Mouse (Mus musculus) hindbrain, postnatal 0 days (tissue): ENCODE results near the gene Hlcs. TPM values are rescaled to one million over a fixed set of nuclear protein-coding genes. Genes with fewer than 3 reads are reported as not detected.

Source experiments
- ATAC-seq: fragments of 200-750 bp; cut with Nextera tagmentation; 2 replicates; pipeline ENCODE4 v1.8.0; 2017; ENCODE audit warnings: mild to moderate bottlenecking, moderate TSS enrichment, moderate library complexity
- DNase-seq: peaks from one replicate; pipeline ENCODE4 v3.0.0-alpha.2; 2015; ENCODE audit warnings: low spot score
- H3K27ac ChIP-seq: fragments of 300-500 bp; sonication (generic); 2 replicates; pipeline ENCODE4 v1.5.1; 2014; ENCODE audit warnings: mild to moderate bottlenecking
- H3K27me3 ChIP-seq: fragments of 300-500 bp; sonication (generic); 2 replicates; pipeline ENCODE4 v1.6.1; 2014; ENCODE audit warnings: low read length, mixed read lengths; ENCODE audit not compliant: insufficient read depth
- H3K36me3 ChIP-seq: fragments of 300-500 bp; sonication (generic); 2 replicates; pipeline ENCODE4 v1.6.1; 2014; ENCODE audit warnings: low read length, mixed read lengths; ENCODE audit not compliant: insufficient read depth
- H3K4me1 ChIP-seq: fragments of 300-500 bp; sonication (generic); 2 replicates; pipeline ENCODE4 v1.6.1; 2014; ENCODE audit warnings: antibody characterized with exemption, low read length, mixed read lengths; ENCODE audit not compliant: insufficient read depth
- H3K4me2 ChIP-seq: fragments of 300-500 bp; sonication (generic); 2 replicates; pipeline ENCODE4 v1.6.1; 2014; ENCODE audit warnings: low read depth, mild to moderate bottlenecking, low read length, moderate library complexity, mixed read lengths
- H3K4me3 ChIP-seq: fragments of 300-500 bp; sonication (generic); 2 replicates; pipeline ENCODE4 v1.5.1; 2014; ENCODE audit warnings: low read length
- H3K9ac ChIP-seq: fragments of 300-500 bp; sonication (generic); replicated peaks from 2 replicates; pipeline ENCODE4 v1.6.1; 2014; ENCODE audit warnings: mild to moderate bottlenecking, low read length, moderate library complexity, mixed read lengths
- H3K9me3 ChIP-seq: fragments of 300-500 bp; sonication (generic); 2 replicates; pipeline ENCODE4 v1.6.1; 2016; ENCODE audit warnings: low read length, mixed read lengths
- CTCF ChIP-seq: IDR thresholded peaks from 2 replicates; pipeline ENCODE4 v1.5.1; 2016; ENCODE audit warnings: antibody characterized with exemption, control low read depth, low read depth
- WGBS: fragments of 180-500 bp; shearing (Covaris S2); extraction: QIAGEN DNeasy Blood & Tissue Kit; methylation state at CpG from one replicate; pipeline ENCODE4 v1.1.7; 2014; 5-methylcytosine and 5-hydroxymethylcytosine counted together
- polyA plus RNA-seq: library from polyadenylated mRNA; unstranded; fragments of >200 nt; fragmentation: Nextera tagmentation; extraction: Ambion mirVana; gene quantifications from 2 replicates; pipeline ENCODE4 v1.2.1, GENCODE M21; 2015
- total RNA-seq: library from RNA; depleted of rRNA; stranded (reverse); fragments of >200 nt; gene quantifications from 2 replicates; pipeline ENCODE4 v1.2.3, GENCODE M21; 2014

Gene Hlcs
- total and polyA plus RNA-seq, 2 experiments from 2014 or later: 7.3 to 8.1 TPM

DNA sequence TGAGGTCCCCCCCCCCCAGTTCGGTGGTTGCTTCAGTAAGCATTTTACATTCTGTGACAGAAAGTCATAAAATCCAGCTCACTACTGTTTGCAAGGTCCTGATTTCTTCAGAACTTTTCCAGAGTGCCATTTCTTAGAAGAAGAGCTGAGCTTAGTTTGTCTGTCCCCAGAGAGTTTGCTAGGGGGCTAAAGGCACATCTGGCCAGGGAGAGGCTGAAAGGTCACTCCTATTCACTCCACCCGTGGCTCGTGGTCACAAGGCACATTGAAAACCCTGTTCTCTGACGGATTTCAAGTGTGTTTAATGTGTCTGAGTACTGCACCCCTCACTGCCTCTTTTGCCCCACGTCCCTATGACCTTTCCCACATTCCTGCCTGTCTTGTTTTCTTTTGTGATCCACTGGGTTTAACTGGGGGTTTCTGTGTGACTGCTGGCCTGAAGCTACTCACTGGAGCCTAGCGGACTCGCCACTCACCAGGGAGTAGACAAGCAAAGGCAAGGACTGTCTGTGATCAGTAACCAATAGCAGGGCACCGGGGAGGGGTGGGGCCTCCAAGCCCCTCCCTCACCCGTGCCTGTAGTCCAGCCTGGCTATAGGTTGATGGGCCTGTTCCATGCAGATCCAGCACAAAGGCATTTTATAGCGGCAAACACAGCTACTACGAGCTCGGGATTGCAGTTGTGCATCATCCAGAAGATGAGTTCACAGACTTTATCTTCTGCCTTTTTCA lies 215.5 kb downstream of the Hlcs start:
- Histone ChIP-seq H3K9ac (no peak overlapping the region), H3K4me1 (no peaks in the 10 kb centered on the region), H3K36me3 (no peaks in the 10 kb centered on the region), H3K4me2 (no peak overlapping the region), H3K27ac (no peak overlapping the region), H3K9me3 (no peaks in the 10 kb centered on the region), H3K27me3 (peaks cover 66% of the 10 kb centered on the region), H3K4me3 (no peak overlapping the region)
- DNase-seq: no peak
- WGBS: 6% methylated on average over 12 of the region's 12 CpGs
- ATAC-seq: no peak
- no peak for TF ChIP-seq CTCF

GRCm38 (mm10) chr16:94096479-94096878 lies 216.9 kb downstream of the Hlcs start:
- peaks cover 78% of the 10 kb centered on the region for H3K27me3 ChIP-seq
- H3K36me3 ChIP-seq: no peaks in the 10 kb centered on the region
- DNase-seq (no peak), ATAC-seq (no peak)
- H3K4me1 ChIP-seq: no peaks in the 10 kb centered on the region
- H3K4me2 ChIP-seq: no peak overlapping the region
- H3K9ac ChIP-seq: no peak overlapping the region
- H3K9me3 ChIP-seq: no peaks in the 10 kb centered on the region
- H3K27ac ChIP-seq: no peak overlapping the region
- no peak for TF ChIP-seq CTCF
- no peak overlapping the region for H3K4me3 ChIP-seq
- 2% methylated on average over 14 of the region's 14 CpGs for WGBS

DNA sequence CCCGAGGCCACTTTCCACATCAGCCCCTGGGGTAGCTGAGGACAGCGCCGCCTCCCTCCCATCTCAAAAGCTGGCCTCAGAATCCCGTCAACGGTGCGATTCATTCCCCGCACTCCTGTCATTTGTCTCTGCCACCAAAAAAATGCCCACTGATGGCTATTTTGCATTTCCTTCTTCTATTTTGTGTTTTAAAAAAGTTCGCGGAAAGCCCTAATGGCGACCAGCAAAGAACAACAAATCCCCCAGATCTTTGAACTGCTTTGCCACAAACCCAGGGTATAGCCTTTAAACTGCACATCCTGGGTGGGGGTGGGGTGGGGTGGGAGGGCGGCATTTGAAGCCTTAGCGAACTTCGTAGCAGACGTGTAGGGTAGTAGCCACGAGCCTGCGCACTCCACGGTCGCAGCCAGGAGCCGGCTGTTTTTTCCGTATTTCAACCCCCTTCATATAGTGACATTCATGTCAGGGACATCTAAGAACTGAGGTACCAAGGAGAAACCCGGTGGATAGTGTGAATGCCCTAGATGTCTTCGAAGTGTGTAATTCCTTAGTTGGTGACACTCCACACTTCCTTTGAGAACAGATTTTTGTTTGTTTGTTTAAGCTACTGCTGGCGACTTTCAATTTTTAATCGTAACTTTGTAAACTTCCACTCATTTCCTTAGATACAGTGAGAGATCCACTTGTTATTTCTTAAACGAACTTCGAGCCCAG lies 218.1 kb downstream of the Hlcs start:
- Histone ChIP-seq H3K4me1 (no peaks in the 10 kb centered on the region), H3K36me3 (no peaks in the 10 kb centered on the region), H3K4me3 (no peak overlapping the region), H3K27me3 (peaks cover 83% of the 10 kb centered on the region), H3K4me2 (no peak overlapping the region), H3K27ac (no peak overlapping the region), H3K9me3 (no peaks in the 10 kb centered on the region), H3K9ac (no peak overlapping the region)
- WGBS: 1% methylated on average over 26 of the region's 26 CpGs
- no peak for TF ChIP-seq CTCF
- DNase-seq (no peak), ATAC-seq (no peak)

DNA sequence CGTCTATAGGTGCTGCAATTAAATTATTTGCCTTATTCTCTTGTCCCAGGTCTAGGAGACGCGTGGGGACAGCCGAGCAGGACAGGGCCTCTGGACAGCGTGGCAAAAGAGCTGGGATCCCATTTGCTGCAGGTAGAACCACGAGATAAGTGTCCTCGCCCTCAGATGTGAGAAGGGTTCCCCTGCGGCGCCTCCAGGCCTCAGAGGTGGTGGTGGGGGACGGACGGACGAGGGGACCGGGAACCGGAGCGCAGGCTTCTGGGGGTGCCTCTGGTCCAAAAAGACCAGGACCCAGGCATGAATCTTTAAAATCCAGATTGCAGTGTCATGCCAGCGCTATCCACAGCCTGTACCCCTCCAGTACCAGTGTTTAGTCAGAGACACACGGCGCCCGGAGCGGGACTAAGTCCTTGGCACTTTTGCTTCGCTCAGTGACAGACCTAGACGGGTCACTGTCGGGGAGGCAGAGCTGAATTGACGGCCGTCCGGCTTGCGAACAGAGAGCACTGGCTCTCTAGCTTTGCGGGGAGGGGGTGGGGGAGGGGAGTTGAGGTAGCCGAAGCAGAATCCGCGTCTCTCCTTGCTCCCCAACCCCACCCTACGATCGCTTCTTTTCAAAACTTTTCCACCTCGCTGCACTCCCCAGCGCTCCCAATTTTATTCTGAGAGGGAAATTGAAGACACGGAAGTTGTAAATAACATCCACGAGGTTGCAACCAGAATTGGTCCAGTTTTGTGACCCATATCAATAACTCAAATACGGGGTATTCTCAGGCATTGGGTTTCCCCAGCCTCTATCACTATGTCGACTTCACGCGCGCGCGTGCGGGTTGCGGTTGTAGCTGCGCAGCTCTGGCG lies 218.9 kb downstream of the Hlcs start:
- Histone ChIP-seq H3K4me3 (no peak overlapping the region), H3K27me3 (peaks cover 83% of the 10 kb centered on the region), H3K27ac (no peak overlapping the region), H3K9me3 (no peaks in the 10 kb centered on the region), H3K4me1 (no peaks in the 10 kb centered on the region), H3K4me2 (no peak overlapping the region), H3K36me3 (no peaks in the 10 kb centered on the region), H3K9ac (no peak overlapping the region)
- TF ChIP-seq CTCF: no peak
- WGBS: 1% methylated on average over 48 of the region's 48 CpGs
- no peak for DNase-seq
- no peak for ATAC-seq

GRCm38 (mm10) chr16:94093151-94093863 lies 220.1 kb downstream of the Hlcs start:
- DNase-seq: no peak
- H3K9me3 ChIP-seq: no peaks in the 10 kb centered on the region
- no peak overlapping the region for H3K9ac ChIP-seq
- no peak for TF ChIP-seq CTCF
- H3K4me3 ChIP-seq: no peak overlapping the region
- H3K4me2 ChIP-seq: no peak overlapping the region
- H3K27ac ChIP-seq: no peak overlapping the region
- H3K36me3 ChIP-seq: no peaks in the 10 kb centered on the region
- no peaks in the 10 kb centered on the region for H3K4me1 ChIP-seq
- peaks cover 87% of the 10 kb centered on the region for H3K27me3 ChIP-seq
- no peak for ATAC-seq
- under 1% methylated on average over 24 of the region's 24 CpGs for WGBS

GRCm38 (mm10) chr16:94092511-94093150 lies 220.7 kb downstream of the Hlcs start:
- H3K27ac ChIP-seq: no peak overlapping the region
- ATAC-seq (no peak), DNase-seq (no peak)
- 2% methylated on average over 12 of the region's 12 CpGs for WGBS
- no peak overlapping the region for H3K4me3 ChIP-seq
- H3K9me3 ChIP-seq: no peaks in the 10 kb centered on the region
- H3K4me2 ChIP-seq: no peak overlapping the region
- TF ChIP-seq CTCF: no peak
- no peaks in the 10 kb centered on the region for H3K4me1 ChIP-seq
- H3K36me3 ChIP-seq: no peaks in the 10 kb centered on the region
- H3K9ac ChIP-seq: no peak overlapping the region
- peaks cover 87% of the 10 kb centered on the region for H3K27me3 ChIP-seq
